Mouse (Mus musculus): ENCODE data around the gene Med10. TPM values are rescaled to one million over a fixed set of nuclear protein-coding genes. Genes with fewer than 3 reads are reported as not detected.

The Med10 gene
- total RNA-seq (2021): 10 to 100 TPM; 22.1 to 23.4 TPM

DNA sequence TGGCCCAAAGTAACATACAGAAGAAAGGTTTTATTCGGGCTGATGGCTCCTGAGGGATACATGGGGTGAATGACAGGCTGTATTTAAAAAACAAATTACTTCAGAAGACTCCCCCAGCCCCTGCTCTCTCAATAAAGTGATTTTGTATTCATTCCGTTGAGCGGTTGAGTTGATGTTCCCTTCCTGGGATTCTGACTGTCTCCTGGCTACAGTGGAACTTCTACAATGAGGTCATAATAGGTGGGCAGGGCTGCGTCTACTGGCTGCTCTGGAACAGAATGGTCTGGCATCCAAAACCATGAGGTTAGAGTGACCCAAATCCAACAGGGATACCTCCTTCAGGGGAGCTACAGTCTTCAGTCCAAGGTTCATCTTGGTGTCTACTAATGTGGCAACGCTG lies at the start of gene Med10:
TSS of gene Med10 (plus strand) at position 301 of the 400 bp plus-strand sequence.
- DNase-seq: no peak
- intact Hi-C loops (cut with DNase I): no loop called here

DNA sequence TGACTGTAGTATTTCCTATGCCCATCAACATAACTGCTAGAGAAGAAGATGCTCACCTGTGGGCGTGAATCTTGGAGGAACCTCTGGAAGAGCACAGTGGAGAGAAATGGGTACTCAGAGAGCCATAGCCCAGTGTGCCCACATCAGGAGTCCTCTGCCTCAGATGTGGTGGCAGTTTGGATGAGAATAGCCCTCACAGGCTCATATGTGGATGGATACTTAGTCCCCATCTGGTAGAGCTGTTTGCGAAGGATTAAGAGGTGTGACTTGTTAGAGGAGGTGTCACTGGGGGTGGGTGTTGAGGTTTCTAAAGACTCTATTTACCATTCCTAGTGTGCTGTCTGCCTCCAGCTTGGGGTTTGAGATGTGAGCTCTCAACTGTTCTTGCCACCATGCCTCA lies 49.3 kb upstream of the Med10 start:
- intact Hi-C loops (cut with DNase I): no loop called here
- no peak for DNase-seq

DNA sequence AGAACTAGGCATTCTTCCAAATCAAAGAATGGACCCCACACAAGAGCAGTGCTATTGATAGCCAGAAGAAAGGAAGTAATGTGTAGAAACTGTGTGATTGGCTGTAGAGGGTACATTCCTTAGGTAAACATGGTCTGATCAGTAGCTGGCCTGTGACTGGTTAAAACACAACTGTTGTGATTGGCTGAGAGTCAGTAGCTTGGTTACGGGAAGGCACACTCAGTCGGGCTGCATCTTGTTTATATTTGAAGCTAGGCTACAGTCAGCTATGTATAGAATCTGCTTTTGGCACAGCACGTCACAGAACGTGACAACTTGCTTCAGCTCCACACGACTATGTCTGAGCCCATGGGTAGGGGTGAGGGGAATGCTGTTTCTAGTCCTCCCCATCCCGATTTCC lies 43.2 kb upstream of the Med10 start:
- intact Hi-C loops (cut with DNase I): no loop called here
- DNase-seq: no peak

DNA sequence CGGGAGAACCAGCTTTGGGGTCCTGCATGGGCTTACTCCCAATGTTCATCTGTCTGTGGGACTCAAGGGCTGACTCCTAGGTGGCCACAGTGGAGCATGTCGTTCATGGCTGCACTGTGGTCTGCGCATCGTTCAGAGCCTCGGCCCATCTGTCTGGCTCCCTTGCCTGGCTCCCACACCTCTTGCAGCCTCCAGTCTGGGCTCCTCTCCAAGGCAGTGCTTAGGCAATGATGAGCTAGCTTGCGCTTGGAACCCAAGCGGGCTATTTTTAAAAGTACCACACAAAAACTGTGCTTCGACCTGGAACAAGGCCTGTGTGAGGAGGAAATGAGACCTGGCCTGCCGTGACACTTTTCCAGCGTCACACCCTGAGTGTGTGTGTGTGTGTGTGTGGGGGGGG lies 40.8 kb upstream of the Med10 start:
- peak; percentile 46 to 55 for DNase-seq
- intact Hi-C loops (cut with DNase I): no loop called here

DNA sequence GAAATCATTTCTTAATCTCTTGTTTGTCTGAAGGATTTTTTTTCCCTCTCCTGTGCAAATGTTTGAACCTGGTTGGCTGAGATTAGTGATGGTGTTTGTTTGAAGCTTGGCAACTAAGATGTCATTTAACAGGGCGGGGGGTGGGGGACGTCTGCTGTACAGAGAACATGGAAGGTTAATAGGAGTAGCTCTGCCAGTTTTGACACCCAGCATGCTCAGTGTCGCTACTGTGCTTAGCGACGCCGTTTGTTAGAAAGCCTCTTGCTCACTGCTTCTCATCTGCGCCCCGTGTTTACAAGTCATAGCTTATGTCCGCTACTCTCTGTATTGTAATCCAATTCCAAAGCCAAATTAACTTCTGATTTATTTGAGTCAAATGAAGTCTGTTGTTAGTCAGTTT lies 37.5 kb upstream of the Med10 start:
- no peak for DNase-seq
- intact Hi-C loops (cut with DNase I): no loop called here

DNA sequence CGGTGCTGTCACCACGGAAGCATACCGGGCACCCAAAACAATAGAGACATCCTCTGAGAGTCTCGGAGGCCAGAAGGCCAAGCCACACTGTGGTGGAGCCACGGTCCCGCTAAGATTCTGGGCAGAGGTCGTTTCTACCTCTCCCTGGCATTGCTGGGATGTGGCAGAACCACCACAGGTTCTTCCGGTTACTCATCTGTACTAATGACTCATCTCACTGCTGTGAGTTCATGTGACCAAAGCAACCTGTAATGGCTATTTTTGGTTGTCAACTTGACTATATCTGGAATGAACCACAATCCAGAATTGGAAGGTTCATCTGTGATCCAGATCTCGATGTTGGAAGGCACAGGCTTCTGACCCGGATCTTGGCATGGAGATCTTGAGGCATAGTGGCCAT lies 34.0 kb upstream of the Med10 start:
- intact Hi-C loops (cut with DNase I): no loop called here

DNA sequence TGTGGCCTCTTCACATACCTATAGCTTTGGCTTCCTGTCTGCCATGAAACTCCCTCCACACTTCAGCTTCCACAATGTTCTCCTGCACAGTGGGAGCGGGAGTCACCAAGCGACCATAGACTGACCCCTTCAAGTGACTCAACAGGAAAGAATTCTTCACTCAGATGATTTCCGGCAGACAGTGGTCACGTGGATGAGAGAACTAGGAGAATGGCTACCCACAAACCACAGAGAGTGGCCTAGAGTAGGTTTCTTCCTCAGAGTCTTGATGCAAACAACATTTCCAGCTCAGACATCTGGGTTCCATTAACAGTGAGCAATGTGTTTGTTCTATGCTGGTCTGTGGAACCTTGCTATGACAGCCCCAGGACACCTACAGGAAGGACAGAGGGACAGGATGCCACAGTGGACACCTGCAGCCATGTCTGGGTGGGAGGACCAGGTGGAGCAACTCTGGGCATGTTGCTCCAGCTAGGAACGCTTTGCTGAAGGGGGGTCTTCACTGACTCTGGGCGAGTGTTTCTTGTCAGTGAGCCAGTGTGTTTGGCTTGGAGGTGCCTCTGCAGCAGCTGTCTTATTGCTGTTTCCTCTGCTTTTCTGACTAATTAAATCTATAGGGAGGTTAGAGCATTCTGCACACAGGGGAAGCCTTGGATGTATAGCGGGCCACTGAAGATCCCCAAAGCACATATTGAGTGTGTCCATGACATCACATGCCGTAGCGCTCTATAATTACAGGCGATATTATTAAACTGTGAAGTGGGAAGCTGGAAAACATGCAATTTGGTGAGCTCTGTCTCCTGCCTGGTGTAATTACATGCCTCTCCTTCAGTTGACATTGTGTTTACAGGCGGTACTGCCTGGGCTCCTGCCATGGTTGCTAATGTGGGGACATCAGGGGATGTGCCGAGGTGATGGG lies 31.4 kb upstream of the Med10 start:
- intact Hi-C loops (cut with DNase I): no loop called here
- no peak for DNase-seq

More for the DNA sequence above, 34.0 kb upstream of the Med10 start:
- DNase-seq: no peak

DNA sequence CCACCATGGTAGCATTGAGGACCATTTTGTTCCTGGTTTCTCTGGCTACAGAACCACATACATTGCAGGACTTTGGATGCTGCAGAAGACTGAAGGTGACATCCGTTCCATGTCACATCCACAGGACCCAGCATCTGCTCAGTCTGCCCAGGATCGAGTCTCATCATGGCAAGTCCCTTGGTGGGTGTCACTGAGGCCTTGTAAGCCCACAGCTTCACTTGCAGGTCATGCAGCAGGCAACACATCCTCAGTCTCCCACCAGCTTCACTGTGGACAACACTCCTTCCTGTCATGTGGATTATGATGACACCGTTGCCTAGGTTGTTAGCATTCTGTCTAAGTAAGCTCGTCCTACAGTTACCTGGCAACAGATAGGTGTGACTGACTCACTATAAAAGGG lies 29.8 kb upstream of the Med10 start:
- no peak for DNase-seq

DNA sequence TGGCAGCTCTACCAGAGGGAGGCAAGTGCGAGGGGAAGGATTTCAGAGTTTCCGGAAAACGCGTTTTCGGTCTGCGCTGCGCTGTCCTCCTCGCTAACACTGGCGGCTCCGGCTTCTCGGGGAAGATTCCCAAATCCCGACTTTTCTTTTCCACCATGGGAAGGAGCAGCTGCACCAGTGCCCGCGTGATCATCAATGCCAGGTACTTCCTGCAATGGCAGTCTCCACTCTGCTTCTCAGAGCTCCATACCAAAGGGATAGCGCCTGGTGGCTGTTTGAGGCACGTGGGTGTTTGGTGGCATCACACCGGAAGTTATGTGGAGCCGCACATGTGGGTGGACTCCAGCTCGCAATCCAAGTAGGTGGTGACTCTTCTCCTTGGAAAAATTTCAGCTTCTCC lies 24.0 kb upstream of the Med10 start:
- DNase-seq: no peak
- intact Hi-C loops (cut with DNase I): no loop called here

More for the DNA sequence above, 29.8 kb upstream of the Med10 start:
- intact Hi-C loops (cut with DNase I): no loop called here

DNA sequence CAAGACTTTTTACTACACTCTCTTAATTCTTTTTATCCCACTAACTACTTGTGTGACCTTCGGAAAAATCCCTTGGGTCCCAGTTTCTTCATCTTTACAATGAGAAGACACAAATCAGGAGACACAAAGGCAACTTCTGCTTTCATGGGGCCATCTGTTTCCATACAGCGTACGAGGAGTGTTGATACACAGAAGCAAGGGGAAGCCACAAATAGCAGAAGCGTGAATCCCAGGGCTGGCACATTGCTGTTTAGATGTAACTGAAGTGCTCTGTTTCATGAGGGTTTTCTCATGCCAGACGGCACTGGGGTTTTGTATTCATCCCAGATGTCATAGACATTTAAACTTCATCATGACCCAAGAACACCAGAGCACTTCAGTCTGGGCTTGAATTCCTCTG lies 13.5 kb upstream of the Med10 start:
- intact Hi-C loops (cut with DNase I): no loop called here
- no peak for DNase-seq

DNA sequence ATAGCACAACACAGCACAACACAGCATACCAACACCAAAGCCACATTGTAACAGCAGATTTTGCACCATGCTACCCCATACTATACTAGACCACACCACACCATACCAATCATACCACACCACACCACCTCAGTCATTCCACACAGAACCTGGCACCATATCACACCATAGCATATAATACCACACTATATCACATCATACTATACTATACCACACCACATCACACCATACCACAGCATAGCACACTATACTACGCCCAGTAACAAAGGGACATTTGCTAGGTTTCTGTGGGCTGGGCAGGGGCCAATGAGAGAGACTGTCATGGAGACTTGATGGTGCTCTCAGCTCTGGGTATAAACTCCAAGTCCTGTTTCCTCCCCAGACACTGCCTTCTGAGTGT lies 10.4 kb upstream of the Med10 start:
- no peak for DNase-seq
- intact Hi-C loops (cut with DNase I): no loop called here

DNA sequence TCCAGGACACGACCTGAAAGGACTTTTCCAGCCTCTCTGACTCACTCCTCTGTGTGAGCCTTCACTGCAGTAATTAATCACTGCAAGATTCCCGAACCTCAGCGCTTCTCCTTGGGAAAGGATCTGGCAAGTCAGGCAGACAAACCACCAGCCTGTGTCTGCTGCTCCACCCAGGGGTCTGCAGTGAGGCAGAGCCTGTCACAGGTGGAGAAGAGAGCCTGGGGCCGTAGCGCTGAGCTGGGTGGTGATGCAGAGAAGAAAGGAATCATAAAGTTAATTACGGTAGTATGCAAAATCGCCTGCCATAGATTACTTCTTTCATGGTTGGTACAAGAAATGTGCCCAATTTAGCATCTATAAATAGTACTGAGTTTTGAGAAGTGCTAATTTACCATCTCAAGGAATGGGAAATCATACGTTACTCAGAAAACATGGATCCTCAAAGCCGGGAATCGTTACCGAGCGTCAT lies 9.6 kb upstream of the Med10 start:
- DNase-seq: no peak

DNA sequence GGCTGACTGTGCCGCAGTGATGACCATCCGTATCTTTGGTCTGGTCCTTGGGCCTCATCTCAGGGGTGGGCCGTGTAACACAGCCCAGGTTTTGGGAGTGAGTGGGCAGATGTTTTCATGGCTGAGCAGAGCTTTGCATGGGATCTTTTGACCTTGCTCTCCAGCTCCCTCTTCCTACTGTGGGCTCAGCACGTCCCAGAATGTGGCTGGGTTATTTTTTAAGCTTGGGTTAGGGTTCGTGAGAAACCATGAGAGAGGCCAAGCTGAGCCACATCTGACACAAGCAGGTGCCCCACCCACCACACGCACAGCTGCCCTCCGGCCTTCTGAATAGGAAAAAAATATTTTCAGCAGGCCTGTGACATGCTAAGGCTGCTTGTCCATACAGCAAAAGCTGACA lies 7.4 kb upstream of the Med10 start:
- no peak for DNase-seq
- intact Hi-C loops (cut with DNase I): no loop called here

More for the DNA sequence above, 9.6 kb upstream of the Med10 start:
- intact Hi-C loops (cut with DNase I): no loop called here

DNA sequence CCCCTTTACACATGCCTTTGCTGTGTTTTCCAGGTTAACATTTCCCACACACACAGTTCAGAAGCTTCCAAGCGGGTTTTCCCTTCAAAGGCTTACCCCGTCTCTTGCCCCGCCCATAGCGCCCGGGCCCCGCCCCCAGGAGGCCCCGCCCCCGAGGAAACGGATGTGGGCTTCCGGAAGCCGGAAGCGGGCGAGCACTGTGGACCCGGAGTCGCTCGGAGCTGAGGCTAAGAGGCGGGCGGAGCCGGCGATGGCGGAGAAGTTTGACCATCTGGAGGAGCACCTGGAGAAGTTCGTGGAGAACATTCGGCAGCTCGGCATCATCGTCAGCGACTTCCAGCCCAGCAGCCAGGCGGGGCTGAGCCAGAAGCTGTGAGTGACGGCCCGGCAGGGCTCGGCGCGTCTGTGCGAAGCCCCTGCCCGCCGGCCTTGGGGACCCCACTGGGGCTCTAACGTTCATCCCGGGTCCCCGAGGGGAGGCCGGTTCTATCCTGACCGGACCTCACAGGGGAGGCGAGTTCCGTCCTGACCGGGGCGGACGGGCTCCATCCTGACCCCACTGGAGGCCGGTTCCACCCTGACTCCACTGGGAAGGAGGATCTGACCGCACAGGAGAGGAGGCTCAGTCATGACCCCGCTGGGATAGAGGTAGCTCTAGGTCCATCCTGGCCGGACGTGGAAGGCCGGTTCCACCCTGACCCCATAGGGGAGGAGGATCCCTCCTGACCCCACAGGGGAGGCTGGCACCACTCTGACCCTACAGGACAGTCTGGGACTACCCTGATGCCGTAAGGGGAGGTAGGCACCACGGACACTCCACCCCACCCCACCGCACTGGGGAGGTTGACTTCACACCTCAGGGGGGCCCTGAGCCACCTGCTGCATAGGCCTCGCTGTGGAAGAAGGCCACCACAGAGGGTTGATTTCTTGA lies 7.8 kb downstream of the Med10 start:
- intact Hi-C loops (cut with DNase I): loop anchor here (5.0 to 10.0 kb wide), 3 partner anchors 198 to 1228 kb away; partner anchors contain the start of genes Fastkd3, Mtrr and Srd5a1
- peak; percentile 82 to 86 for DNase-seq

DNA sequence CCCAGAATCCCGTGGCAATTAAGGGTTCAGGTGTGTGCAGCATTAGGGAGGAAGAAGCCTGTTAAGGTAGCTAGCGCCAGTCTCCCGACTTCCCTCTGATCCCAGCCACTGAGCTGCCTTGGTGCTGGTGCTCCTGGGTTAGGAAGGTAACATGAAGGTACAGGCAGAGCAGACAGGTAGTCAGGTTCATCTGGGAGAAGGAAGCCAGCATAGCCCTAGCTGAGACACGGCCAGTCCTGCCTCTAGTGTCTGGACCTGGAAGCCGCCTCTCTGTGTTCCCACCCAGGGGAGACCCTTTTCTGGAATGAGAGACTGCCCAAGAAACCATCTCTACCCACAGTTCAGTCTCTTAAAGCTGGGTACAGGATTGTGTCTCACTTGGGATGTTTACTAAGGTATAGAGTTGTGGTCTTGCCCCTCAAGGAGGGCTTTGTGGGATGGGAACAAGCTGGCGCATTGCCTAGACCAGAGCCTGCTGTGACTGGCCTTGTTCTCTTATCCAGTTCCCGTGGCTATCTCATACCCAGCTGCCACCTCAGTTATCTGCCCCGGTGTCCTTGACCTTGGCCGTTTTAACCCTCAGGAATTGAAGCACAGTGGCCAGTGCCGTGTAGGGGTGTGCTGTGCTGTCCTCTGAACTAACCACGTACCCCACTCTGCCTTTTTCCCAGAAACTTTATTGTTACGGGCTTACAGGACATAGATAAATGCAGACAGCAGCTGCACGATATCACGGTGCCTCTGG lies 8.9 kb downstream of the Med10 start:
- no peak for DNase-seq
- intact Hi-C loops (cut with DNase I): loop anchor here (5.0 to 10.0 kb wide), 3 partner anchors 199 to 1229 kb away; partner anchors contain the start of genes Fastkd3, Mtrr and Srd5a1

DNA sequence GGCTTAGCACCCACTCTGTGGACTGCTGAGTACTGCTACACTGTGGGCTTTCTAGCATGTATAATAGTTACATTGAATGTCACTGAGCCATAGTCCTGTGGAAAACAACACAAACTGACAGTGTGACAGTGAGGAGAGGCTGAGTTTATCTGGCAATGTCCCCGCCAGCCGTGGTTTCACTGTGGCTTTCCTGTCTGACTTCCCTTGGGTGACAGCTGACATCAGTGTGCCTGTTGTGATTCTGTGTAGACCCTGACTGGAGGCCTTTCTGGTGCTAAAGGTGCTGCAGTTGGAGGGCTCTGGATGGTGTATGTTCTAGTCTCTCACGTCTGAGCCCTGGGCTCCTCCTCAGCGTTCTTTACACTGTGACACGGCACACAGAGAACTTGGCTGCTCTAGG lies 11.7 kb downstream of the Med10 start:
- intact Hi-C loops (cut with DNase I): loop anchor here (5.0 to 10.0 kb wide), 3 partner anchors 202 to 1232 kb away; partner anchors contain the start of genes Fastkd3, Mtrr and Srd5a1
- DNase-seq: no peak

DNA sequence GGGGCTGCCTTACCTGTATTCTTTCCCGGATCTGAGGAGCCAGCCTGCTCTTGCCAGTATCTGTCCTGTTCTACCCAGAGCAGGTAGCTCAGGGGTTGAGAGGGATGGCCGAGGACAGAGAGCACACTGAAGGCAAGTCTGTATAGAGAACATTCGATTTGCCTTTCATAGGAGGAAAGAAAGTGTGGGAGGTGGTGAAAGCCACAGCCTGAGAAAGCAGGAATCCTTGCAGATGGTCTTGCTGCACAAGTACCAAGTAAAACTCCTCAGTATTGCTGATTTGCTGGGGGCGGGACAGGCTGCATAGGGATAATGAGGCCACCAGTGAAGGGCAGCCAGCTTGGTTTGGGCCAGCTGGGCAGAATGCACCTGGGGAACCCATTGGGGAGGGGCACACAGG lies 16.1 kb downstream of the Med10 start:
- intact Hi-C loops (cut with DNase I): loop anchor here (10.0 kb wide), 1 partner anchor 766 kb away; no protein-coding TSS in a partner anchor

DNA sequence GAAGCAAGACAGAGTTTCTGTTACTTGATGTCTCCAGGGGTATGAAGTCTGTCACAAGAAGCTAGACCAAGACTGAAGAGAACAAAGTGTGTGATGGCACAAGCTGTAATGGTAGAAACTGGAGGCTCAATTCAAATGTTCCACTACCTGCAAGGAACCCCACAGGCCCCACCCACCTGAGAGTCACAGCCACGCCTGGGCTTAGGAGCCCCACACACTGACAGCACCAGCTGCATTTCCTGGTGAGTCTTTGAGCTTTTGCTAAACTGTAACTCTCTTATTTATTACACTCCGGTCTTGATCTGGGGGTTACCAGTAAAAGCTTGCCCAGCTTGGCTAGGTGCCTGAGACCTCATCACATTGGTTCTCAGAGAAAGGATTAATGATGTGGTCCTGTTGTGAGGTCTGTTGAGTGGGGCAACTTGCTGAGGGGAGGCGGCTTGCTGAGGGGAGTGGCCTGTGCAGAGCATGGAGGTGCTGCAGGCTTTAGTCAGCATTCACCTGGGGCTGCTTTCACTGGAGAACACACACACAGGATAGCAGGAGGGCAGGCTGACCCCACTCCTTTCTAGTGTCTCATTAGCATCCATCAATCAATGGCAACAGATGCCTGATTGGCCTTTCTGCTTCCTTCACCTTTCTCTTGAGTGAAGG lies 19.1 kb downstream of the Med10 start:
- intact Hi-C loops (cut with DNase I): no loop called here
- no peak for DNase-seq

More for the DNA sequence above, 16.1 kb downstream of the Med10 start:
- no peak for DNase-seq

DNA sequence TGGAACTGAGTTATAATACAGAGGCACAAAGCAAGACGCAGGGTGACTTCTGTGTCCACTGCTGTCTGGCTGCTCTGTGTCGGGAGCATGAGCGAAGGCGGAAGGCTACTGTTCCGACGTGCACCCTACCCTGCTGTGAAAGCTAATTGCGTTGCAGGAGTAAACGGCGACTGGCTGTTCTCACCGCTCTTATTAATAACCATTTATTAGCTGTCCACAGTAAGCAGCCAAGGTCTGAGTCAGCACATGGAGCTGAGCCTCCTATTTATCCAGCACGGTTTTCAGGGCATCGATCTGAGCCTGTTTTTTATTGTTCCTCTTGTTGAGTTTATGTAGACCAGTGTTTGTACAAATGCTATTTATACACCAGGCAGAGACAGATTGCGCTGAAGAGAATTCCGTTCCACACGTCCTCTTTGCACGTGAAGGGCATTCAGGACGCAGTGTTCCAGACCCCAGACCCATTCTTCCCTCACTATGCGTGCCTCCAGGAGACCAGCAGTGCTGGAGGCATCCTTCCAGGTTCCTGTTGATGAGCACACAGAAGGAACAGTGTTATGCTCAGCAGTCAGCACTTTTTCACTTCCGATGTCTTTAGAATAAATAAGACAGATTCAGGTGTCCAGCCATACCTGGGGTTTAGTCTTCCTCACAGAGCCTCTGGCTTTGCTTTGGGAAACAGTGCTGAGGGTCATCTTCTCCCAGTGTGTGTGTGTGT lies 21.9 kb downstream of the Med10 start:
- intact Hi-C loops (cut with DNase I): no loop called here
- DNase-seq: no peak

All from heart, postnatal 36 days (tissue).